Mouse (Mus musculus): ENCODE measurements at regions not wholly inside any gene's neighbourhood (a gene's known extent, or its start where the extent isn't known, plus 50 kb on each side); places are given as distances from the start of the nearest gene placed in this dataset.

- no peaks in the 10 kb centered on the region for H3K4me1 ChIP-seq (ENCODE audit: control insufficient read depth, insufficient read depth, low read length)
- TF ChIP-seq POLR2A (IDR thresholded peaks at IDR 0.05; ENCODE audit: extremely low read depth, insufficient read depth, low read length) (no peak), CTCF (IDR thresholded peaks at IDR 0.05; ENCODE audit: extremely low read depth, insufficient read depth, low read length) (no peak)
- no peak overlapping the region for H3K4me3 ChIP-seq (ENCODE audit: insufficient read depth, low read length)
- H3K27ac ChIP-seq (ENCODE audit: insufficient read depth, low read length): no peak overlapping the region
Measured at GRCm38 (mm10) chr3:60796207-60796606, 206.4 kb upstream of the P2ry1 start.

GRCm38 (mm10) chr3:60797808-60798207 is 204.8 kb upstream of the P2ry1 start:
- no peak overlapping the region for H3K4me3 ChIP-seq (ENCODE audit: insufficient read depth, low read length)
- TF ChIP-seq POLR2A (IDR thresholded peaks at IDR 0.05; ENCODE audit: extremely low read depth, insufficient read depth, low read length) (no peak), CTCF (IDR thresholded peaks at IDR 0.05; ENCODE audit: extremely low read depth, insufficient read depth, low read length) (no peak)
- H3K27ac ChIP-seq (ENCODE audit: insufficient read depth, low read length): no peak overlapping the region
- no peaks in the 10 kb centered on the region for H3K4me1 ChIP-seq (ENCODE audit: control insufficient read depth, insufficient read depth, low read length)

- H3K4me3 ChIP-seq (ENCODE audit: insufficient read depth, low read length): no peak overlapping the region
- no peaks in the 10 kb centered on the region for H3K4me1 ChIP-seq (ENCODE audit: control insufficient read depth, insufficient read depth, low read length)
- no peak overlapping the region for H3K27ac ChIP-seq (ENCODE audit: insufficient read depth, low read length)
- TF ChIP-seq POLR2A (IDR thresholded peaks at IDR 0.05; ENCODE audit: extremely low read depth, insufficient read depth, low read length) (no peak), CTCF (IDR thresholded peaks at IDR 0.05; ENCODE audit: extremely low read depth, insufficient read depth, low read length) (no peak)
Measured at GRCm38 (mm10) chr3:60798461-60798860, 204.1 kb upstream of the P2ry1 start.

GRCm38 (mm10) chr3:60798862-60799261 is 203.7 kb upstream of the P2ry1 start:
- Histone ChIP-seq H3K4me3 (ENCODE audit: insufficient read depth, low read length) (no peak overlapping the region), H3K4me1 (ENCODE audit: control insufficient read depth, insufficient read depth, low read length) (no peaks in the 10 kb centered on the region), H3K27ac (ENCODE audit: insufficient read depth, low read length) (no peak overlapping the region)
- no peak for TF ChIP-seq CTCF (IDR thresholded peaks at IDR 0.05; ENCODE audit: extremely low read depth, insufficient read depth, low read length)
- TF ChIP-seq POLR2A (IDR thresholded peaks at IDR 0.05; ENCODE audit: extremely low read depth, insufficient read depth, low read length): no peak

GRCm38 (mm10) chr3:60804711-60805293 is 197.8 kb upstream of the P2ry1 start:
- TF ChIP-seq CTCF (IDR thresholded peaks at IDR 0.05; ENCODE audit: extremely low read depth, insufficient read depth, low read length): no peak
- no peak for TF ChIP-seq POLR2A (IDR thresholded peaks at IDR 0.05; ENCODE audit: extremely low read depth, insufficient read depth, low read length)
- Histone ChIP-seq H3K27ac (ENCODE audit: insufficient read depth, low read length) (no peak overlapping the region), H3K4me3 (ENCODE audit: insufficient read depth, low read length) (no peak overlapping the region), H3K4me1 (ENCODE audit: control insufficient read depth, insufficient read depth, low read length) (no peaks in the 10 kb centered on the region)

GRCm38 (mm10) chr3:60811924-60812323 is 190.7 kb upstream of the P2ry1 start:
- no peaks in the 10 kb centered on the region for H3K4me1 ChIP-seq (ENCODE audit: control insufficient read depth, insufficient read depth, low read length)

GRCm38 (mm10) chr3:60813485-60813884 is 189.1 kb upstream of the P2ry1 start:
- no peak overlapping the region for H3K4me3 ChIP-seq (ENCODE audit: insufficient read depth, low read length)
- no peaks in the 10 kb centered on the region for H3K4me1 ChIP-seq (ENCODE audit: control insufficient read depth, insufficient read depth, low read length)
- no peak overlapping the region for H3K27ac ChIP-seq (ENCODE audit: insufficient read depth, low read length)
- TF ChIP-seq CTCF (IDR thresholded peaks at IDR 0.05; ENCODE audit: extremely low read depth, insufficient read depth, low read length) (no peak), POLR2A (IDR thresholded peaks at IDR 0.05; ENCODE audit: extremely low read depth, insufficient read depth, low read length) (no peak)

More at GRCm38 (mm10) chr3:60811924-60812323, 190.7 kb upstream of the P2ry1 start:
- no peak overlapping the region for H3K4me3 ChIP-seq (ENCODE audit: insufficient read depth, low read length)
- TF ChIP-seq POLR2A (IDR thresholded peaks at IDR 0.05; ENCODE audit: extremely low read depth, insufficient read depth, low read length) (no peak), CTCF (IDR thresholded peaks at IDR 0.05; ENCODE audit: extremely low read depth, insufficient read depth, low read length) (no peak)
- no peak overlapping the region for H3K27ac ChIP-seq (ENCODE audit: insufficient read depth, low read length)

- Histone ChIP-seq H3K27ac (ENCODE audit: insufficient read depth, low read length) (no peak overlapping the region), H3K4me3 (ENCODE audit: insufficient read depth, low read length) (no peak overlapping the region), H3K4me1 (ENCODE audit: control insufficient read depth, insufficient read depth, low read length) (no peaks in the 10 kb centered on the region)
- TF ChIP-seq CTCF (IDR thresholded peaks at IDR 0.05; ENCODE audit: extremely low read depth, insufficient read depth, low read length): no peak
- TF ChIP-seq POLR2A (IDR thresholded peaks at IDR 0.05; ENCODE audit: extremely low read depth, insufficient read depth, low read length): no peak
Measured at GRCm38 (mm10) chr3:60819684-60820281, 182.8 kb upstream of the P2ry1 start.

GRCm38 (mm10) chr3:60821463-60821862 is 181.1 kb upstream of the P2ry1 start:
- TF ChIP-seq POLR2A (IDR thresholded peaks at IDR 0.05; ENCODE audit: extremely low read depth, insufficient read depth, low read length) (no peak), CTCF (IDR thresholded peaks at IDR 0.05; ENCODE audit: extremely low read depth, insufficient read depth, low read length) (no peak)
- H3K4me3 ChIP-seq (ENCODE audit: insufficient read depth, low read length): no peak overlapping the region
- H3K27ac ChIP-seq (ENCODE audit: insufficient read depth, low read length): no peak overlapping the region
- no peaks in the 10 kb centered on the region for H3K4me1 ChIP-seq (ENCODE audit: control insufficient read depth, insufficient read depth, low read length)

- H3K4me1 ChIP-seq (ENCODE audit: control insufficient read depth, insufficient read depth, low read length): no peaks in the 10 kb centered on the region
- TF ChIP-seq POLR2A (IDR thresholded peaks at IDR 0.05; ENCODE audit: extremely low read depth, insufficient read depth, low read length): no peak
- H3K27ac ChIP-seq (ENCODE audit: insufficient read depth, low read length): no peak overlapping the region
- no peak overlapping the region for H3K4me3 ChIP-seq (ENCODE audit: insufficient read depth, low read length)
Measured at GRCm38 (mm10) chr3:60826759-60827158, 175.8 kb upstream of the P2ry1 start.

All from cortical plate, adult 2 months (tissue).